Mouse (Mus musculus): ENCODE results near the gene Zfp629. TPM values are rescaled to one million over a fixed set of nuclear protein-coding genes. Genes with fewer than 3 reads are reported as not detected.

The Zfp629 gene
- total and polyA plus RNA-seq, 3 experiments = 10.8 to 12.6 TPM; not detected in 1

- no peak overlapping the region for H3K4me3 ChIP-seq (ENCODE audit: control insufficient read depth in 1 of 2, insufficient read depth in 1 of 2, low read depth in 2 of 2, low read length in 2 of 2)
- H3K4me1 ChIP-seq (ENCODE audit: control insufficient read depth in 1 of 2, insufficient read depth in 2 of 2, low read length in 2 of 2) = peaks cover 6 to 33% of the 10 kb centered on the region in 2 experiments; a peak in 3 of 4 replicates
- H3K27ac ChIP-seq (ENCODE audit: control insufficient read depth, low read depth, low read length) = 0 out of 2 replicates have a peak overlapping the region, but pooled peaks have one; percentile 35
- H3K9me3 ChIP-seq (replicated peaks; ENCODE audit: insufficient read depth, low read length) = no peaks in the 10 kb centered on the region
- no peak for TF ChIP-seq ETS1 (IDR thresholded peaks at IDR 0.05; ENCODE audit: low read depth, low read length)
- TF ChIP-seq JUND (IDR thresholded peaks at IDR 0.05; ENCODE audit: low read depth, low read length) = no peak
- TF ChIP-seq KAT2A (conservative IDR thresholded peaks at IDR 0.05; ENCODE audit: low read depth, low read length) = no peak
- TF ChIP-seq ZKSCAN1 (IDR thresholded peaks at IDR 0.05; ENCODE audit: low read depth, low read length) = no peak
- no peak for TF ChIP-seq POLR2AphosphoS5 (IDR thresholded peaks at IDR 0.05; ENCODE audit: borderline replicate concordance, low read depth, low read length)
- TF ChIP-seq TAL1 (IDR thresholded peaks at IDR 0.05; ENCODE audit: low read length) = no peak
- no peaks in the 10 kb centered on the region for H3K27me3 ChIP-seq (ENCODE audit: control insufficient read depth in 1 of 2, insufficient read depth in 2 of 2, low read length in 2 of 2)
- H3K9ac ChIP-seq (ENCODE audit: control insufficient read depth, low read depth, low read length, poor library complexity, severe bottlenecking) = no peak overlapping the region
- H3K79me2 ChIP-seq (ENCODE audit: control insufficient read depth, insufficient read depth, low read length, poor library complexity) = peaks cover 12% of the 10 kb centered on the region
- no peak for DNase-seq (ENCODE audit: low read depth, low spot score)
- peaks cover 0 to 30% of the 10 kb centered on the region in 2 experiments; a peak in 2 of 4 replicates for H3K36me3 ChIP-seq (ENCODE audit: control insufficient read depth in 1 of 2, insufficient read depth in 2 of 2, low read length in 2 of 2)
Measured at GRCm38 (mm10) chr7:127585031-127585430, 30.6 kb downstream of the Zfp629 start.

- DNase-seq (ENCODE audit: low read depth, low spot score) = no peak
- no peaks in the 10 kb centered on the region for H3K79me2 ChIP-seq (ENCODE audit: control insufficient read depth, insufficient read depth, low read length, poor library complexity)
- H3K27ac ChIP-seq (ENCODE audit: control insufficient read depth, low read depth, low read length) = no peak overlapping the region
- peaks cover 6 to 26% of the 10 kb centered on the region in 2 experiments; a peak in 3 of 4 replicates for H3K4me1 ChIP-seq (ENCODE audit: control insufficient read depth in 1 of 2, insufficient read depth in 2 of 2, low read length in 2 of 2)
- no peak overlapping the region for H3K9ac ChIP-seq (ENCODE audit: control insufficient read depth, low read depth, low read length, poor library complexity, severe bottlenecking)
- H3K9me3 ChIP-seq (replicated peaks; ENCODE audit: insufficient read depth, low read length) = no peaks in the 10 kb centered on the region
- TF ChIP-seq CHD2 (IDR thresholded peaks at IDR 0.05; ENCODE audit: low read length) (no peak), ZNF384 (IDR thresholded peaks at IDR 0.05; ENCODE audit: low read depth, low read length) (no peak), MYB (IDR thresholded peaks at IDR 0.05; ENCODE audit: low read depth, low read length) (no peak), MXI1 (IDR thresholded peaks at IDR 0.05; ENCODE audit: low read depth, low read length) (no peak), POLR2AphosphoS2 (IDR thresholded peaks at IDR 0.05; ENCODE audit: low read length) (no peak), MYC (IDR thresholded peaks at IDR 0.05; ENCODE audit: low read depth, low read length) (no peak), TCF12 (IDR thresholded peaks at IDR 0.05; ENCODE audit: low read depth, low read length) (no peak), USF2 (IDR thresholded peaks at IDR 0.05; ENCODE audit: borderline replicate concordance in 1 of 2, insufficient read depth in 1 of 2, low read depth in 1 of 2, low read length in 2 of 2) (no peak), SMC3 (IDR thresholded peaks at IDR 0.05; ENCODE audit: low read depth, low read length) (no peak), ZKSCAN1 (IDR thresholded peaks at IDR 0.05; ENCODE audit: low read depth, low read length) (no peak)
- H3K27me3 ChIP-seq (ENCODE audit: control insufficient read depth in 1 of 2, insufficient read depth in 2 of 2, low read length in 2 of 2) = no peaks in the 10 kb centered on the region
- H3K36me3 ChIP-seq (ENCODE audit: control insufficient read depth in 1 of 2, insufficient read depth in 2 of 2, low read length in 2 of 2) = peaks cover 0 to 24% of the 10 kb centered on the region in 2 experiments; a peak in 3 of 4 replicates
- H3K4me3 ChIP-seq (ENCODE audit: control insufficient read depth in 1 of 2, insufficient read depth in 1 of 2, low read depth in 2 of 2, low read length in 2 of 2) = no peak overlapping the region
Measured at GRCm38 (mm10) chr7:127583260-127583659, 32.3 kb downstream of the Zfp629 start.
